Comparison of ENCODE assay signal across 26 mouse cellular contexts in genomic region chr3:3746542-3746941, GRCm38 (mm10).
"Had no signal": no experiment of that assay in that cellular context is flagged by ENCODE, and none has a peak within 500 bp of the region (broad histone marks: within the 10 kb centered on the region; RNA-seq: fewer than 3 reads in every experiment).

No protein-coding gene starts in this region.

- H3K27me3 ChIP-seq: heart, embryonic 13.5 days; heart, embryonic 15.5 days; hindbrain, embryonic 13.5 days; hindbrain, embryonic 15.5 days; kidney, embryonic 15.5 days; limb, embryonic 12.5 days; liver, embryonic 13.5 days had no signal

- H3K4me2 ChIP-seq: heart, embryonic 11.5 days; heart, embryonic 13.5 days; heart, embryonic 15.5 days; hindbrain, embryonic 13.5 days; hindbrain, embryonic 15.5 days; kidney, embryonic 15.5 days; limb, embryonic 12.5 days; liver, embryonic 11.5 days; liver, embryonic 13.5 days had no signal

- ATAC-seq: hindbrain, postnatal 0 days had no signal

- DNase-seq: gastrocnemius, postnatal 14 days; gastrocnemius, postnatal 36 days; heart, adult 11 months; heart, adult 2 months; heart, postnatal 14 days; heart, postnatal 36 days; kidney, adult 11 months; kidney, adult 2 months; kidney, adult 9 months; kidney, postnatal 14 days; kidney, postnatal 36 days; layer of hippocampus, adult 9-11 months; layer of hippocampus, postnatal 36 days; left cerebral cortex, postnatal 4 days; liver; liver, embryonic 13.5 days had no signal

- H3K27ac ChIP-seq: heart, adult 2 months; heart, embryonic 13.5 days; heart, embryonic 15.5 days; hindbrain, embryonic 13.5 days; hindbrain, embryonic 15.5 days; hindbrain, postnatal 0 days; kidney, embryonic 15.5 days; kidney, postnatal 0 days; limb, embryonic 12.5 days; liver, embryonic 13.5 days had no signal

- H3K36me3 ChIP-seq: heart, embryonic 13.5 days; heart, embryonic 15.5 days; hindbrain, embryonic 13.5 days; hindbrain, embryonic 15.5 days; kidney, embryonic 15.5 days; limb, embryonic 12.5 days; liver, embryonic 13.5 days had no signal

- H3K9me3 ChIP-seq: heart, embryonic 13.5 days; heart, embryonic 15.5 days; hindbrain, embryonic 13.5 days; hindbrain, embryonic 15.5 days; kidney, embryonic 15.5 days; limb, embryonic 12.5 days; liver, embryonic 13.5 days had no signal

- H3K9ac ChIP-seq: heart, embryonic 13.5 days; heart, embryonic 15.5 days; hindbrain, embryonic 13.5 days; hindbrain, embryonic 15.5 days; kidney, embryonic 15.5 days; limb, embryonic 12.5 days; liver, embryonic 13.5 days had no signal

- H3K4me1 ChIP-seq: heart, embryonic 13.5 days; heart, embryonic 15.5 days; hindbrain, embryonic 13.5 days; hindbrain, embryonic 15.5 days; kidney, embryonic 15.5 days; limb, embryonic 12.5 days; liver, embryonic 13.5 days had no signal

- H3K4me3 ChIP-seq: heart, adult 2 months; heart, embryonic 13.5 days; heart, embryonic 15.5 days; hindbrain, embryonic 13.5 days; hindbrain, embryonic 15.5 days; kidney, embryonic 15.5 days; limb, embryonic 12.5 days; liver, embryonic 13.5 days had no signal
